Mouse (Mus musculus): ENCODE results near the gene Ranbp10.

DNA sequence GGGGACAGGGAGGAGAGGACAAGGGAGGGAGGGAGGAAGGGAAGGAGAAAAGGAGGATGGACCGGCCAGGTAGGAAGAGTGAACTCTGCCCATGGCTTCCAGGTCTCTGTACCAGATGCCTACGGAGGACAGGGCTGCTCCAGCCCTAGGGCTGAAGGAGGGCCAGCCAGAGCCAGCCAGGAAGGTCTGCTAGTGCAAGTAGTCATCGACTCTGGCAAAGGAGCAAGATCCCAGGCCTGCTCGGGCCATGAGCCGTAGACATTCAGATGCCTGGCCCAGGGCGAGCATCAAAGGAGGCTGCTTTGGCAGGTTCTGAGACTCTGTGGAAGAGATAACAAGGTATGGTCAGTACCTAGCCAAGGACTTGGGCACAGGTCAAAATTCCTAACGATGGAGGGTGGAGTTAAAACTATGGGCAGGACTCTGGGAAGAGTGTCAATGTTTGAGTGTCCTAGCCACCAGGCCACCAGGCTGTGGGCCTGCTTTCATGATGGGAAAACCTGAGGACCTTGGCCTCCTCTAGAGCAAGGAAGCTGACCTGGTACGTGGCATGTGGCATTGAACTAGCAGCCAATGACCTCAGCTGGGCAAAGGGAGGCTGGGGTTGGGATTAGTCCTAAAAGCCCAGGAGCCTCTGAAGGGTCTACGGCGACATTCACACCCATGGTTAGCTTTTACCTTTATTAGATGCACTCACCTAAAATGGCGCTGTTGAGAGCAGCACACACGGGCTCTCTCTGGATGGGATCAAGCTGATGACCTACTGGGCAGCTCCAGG, 55.6 kb downstream of the Ranbp10 start:
- no peak for TF ChIP-seq GATA1 (IDR thresholded peaks at IDR 0.05; ENCODE audit: borderline replicate concordance, low read length)
- TF ChIP-seq FLI1 (IDR thresholded peaks at IDR 0.05; ENCODE audit: low read length) = no peak
